Mouse (Mus musculus): ENCODE measurements around the gene Ajuba. TPM values are rescaled to one million over a fixed set of nuclear protein-coding genes. Genes with fewer than 3 reads are reported as not detected.

Ajuba gene
- polyA plus RNA-seq, 1 experiment from 2014 or later: 62.5 TPM

MicroRNAs within 50 kb of the gene (microRNA counts, 519-probe panel; counts per million panel counts)
- not detected for microRNA mmu-miR-686

Small RNA genes within 50 kb of the gene (microRNA-seq; reads per million reads assigned to microRNA genes)
- gene Mir686: not detected

Other genes with a start within 250 kb of the Ajuba start
- gene Oxa1l, start 216.7 kb downstream of the Ajuba start, polyA plus RNA-seq (2016; fragmentation: Nextera tagmentation; extraction: Ambion mirVana): 52.1 and 62.5 TPM in 2 replicates
- 6.2 and 8.4 TPM in 2 replicates for gene Slc7a7, start 159.8 kb downstream of the Ajuba start, polyA plus RNA-seq (2016; fragmentation: Nextera tagmentation; extraction: Ambion mirVana)
- 222 and 228 TPM in 2 replicates for gene Mrpl52, start 150.6 kb downstream of the Ajuba start, polyA plus RNA-seq (2016; fragmentation: Nextera tagmentation; extraction: Ambion mirVana)
- 80.3 and 108 TPM in 2 replicates for gene Mmp14, start 145.9 kb downstream of the Ajuba start, polyA plus RNA-seq (2016; fragmentation: Nextera tagmentation; extraction: Ambion mirVana)
- 44.8 and 51.0 TPM in 2 replicates for gene Lrp10, start 113.4 kb downstream of the Ajuba start, polyA plus RNA-seq (2016; fragmentation: Nextera tagmentation; extraction: Ambion mirVana)
- 2.4 and 3.8 TPM in 2 replicates for gene Rem2, start 101.5 kb downstream of the Ajuba start, polyA plus RNA-seq (2016; fragmentation: Nextera tagmentation; extraction: Ambion mirVana)
- gene Prmt5, start 60.0 kb downstream of the Ajuba start, polyA plus RNA-seq (2016; fragmentation: Nextera tagmentation; extraction: Ambion mirVana): 86.2 and 103 TPM in 2 replicates
- 50.2 and 52.9 TPM in 2 replicates for gene Haus4, start 22.9 kb downstream of the Ajuba start, polyA plus RNA-seq (2016; fragmentation: Nextera tagmentation; extraction: Ambion mirVana)
- 7.7 and 8.3 TPM in 2 replicates for gene 4931414P19Rik, start 28.4 kb upstream of the Ajuba start, polyA plus RNA-seq (2016; fragmentation: Nextera tagmentation; extraction: Ambion mirVana)
- gene Psmb5, start 40.5 kb upstream of the Ajuba start, polyA plus RNA-seq (2016; fragmentation: Nextera tagmentation; extraction: Ambion mirVana): 392 and 455 TPM in 2 replicates
- gene Psmb11, start 43.9 kb upstream of the Ajuba start, polyA plus RNA-seq (2016; fragmentation: Nextera tagmentation; extraction: Ambion mirVana): not detected in 2 replicates
- not detected in 2 replicates for gene Gm17606, start 63.4 kb upstream of the Ajuba start, polyA plus RNA-seq (2016; fragmentation: Nextera tagmentation; extraction: Ambion mirVana)
- 2.5 and 4.4 TPM in 2 replicates for gene Cdh24, start 63.8 kb upstream of the Ajuba start, polyA plus RNA-seq (2016; fragmentation: Nextera tagmentation; extraction: Ambion mirVana)
- gene 1700123O20Rik, start 108.7 kb upstream of the Ajuba start, polyA plus RNA-seq (2016; fragmentation: Nextera tagmentation; extraction: Ambion mirVana): 64.6 and 79.7 TPM in 2 replicates
- gene Acin1, start 109.4 kb upstream of the Ajuba start, polyA plus RNA-seq (2016; fragmentation: Nextera tagmentation; extraction: Ambion mirVana): 80.3 and 110 TPM in 2 replicates
- 0.10 and 0.38 TPM in 2 replicates for gene Gm29776, start 121.3 kb upstream of the Ajuba start, polyA plus RNA-seq (2016; fragmentation: Nextera tagmentation; extraction: Ambion mirVana)
- gene Cebpe, start 134.6 kb upstream of the Ajuba start, polyA plus RNA-seq (2016; fragmentation: Nextera tagmentation; extraction: Ambion mirVana): not detected in 2 replicates
- gene Slc7a8, start 204.4 kb upstream of the Ajuba start, polyA plus RNA-seq (2016; fragmentation: Nextera tagmentation; extraction: Ambion mirVana): 2.4 and 2.7 TPM in 2 replicates
- gene Rnf212b, start 236.6 kb upstream of the Ajuba start, polyA plus RNA-seq (2016; fragmentation: Nextera tagmentation; extraction: Ambion mirVana): not detected in 2 replicates

All from heart, embryonic 10.5 days (tissue).